Mouse (Mus musculus) c-Kit-positive CD71-positive TER-119-positive erythroid progenitor cells, embryonic 14.5 days (primary cell): ENCODE results near the gene Vps26a.
"Not testable (repeated sequence)": the region's sequence is repeated elsewhere in the genome, so short reads cannot be mapped to it uniquely, and the experiment has no call there.

Source experiments
- DNase-seq: peaks from one replicate; pipeline ENCODE4 v3.0.0-alpha.2; 2013; ENCODE audit warnings: low spot score

Gene Vps26a

GRCm38 (mm10) chr10:62500916-62501615, 14.5 kb upstream of the Vps26a start:
- no peak for DNase-seq

GRCm38 (mm10) chr10:62500088-62500915, 13.7 kb upstream of the Vps26a start:
- peak; percentile 77 for DNase-seq

GRCm38 (mm10) chr10:62491681-62492080, 5.1 kb upstream of the Vps26a start:
- not testable (repeated sequence) for DNase-seq

- peak; percentile 53 for DNase-seq
Measured at GRCm38 (mm10) chr10:62488266-62488665, 1.7 kb upstream of the Vps26a start.

GRCm38 (mm10) chr10:62485878-62486582, 575 bp downstream of the Vps26a start:
- DNase-seq = peak; percentile 62

- no peak for DNase-seq
Measured at GRCm38 (mm10) chr10:62481108-62481852, 5.3 kb downstream of the Vps26a start.

- no peak for DNase-seq
Measured at GRCm38 (mm10) chr10:62476980-62477379, 9.6 kb downstream of the Vps26a start.

- no peak for DNase-seq
Measured at GRCm38 (mm10) chr10:62474944-62475343, 11.7 kb downstream of the Vps26a start.

- DNase-seq = no peak
Measured at GRCm38 (mm10) chr10:62471105-62471504, 15.5 kb downstream of the Vps26a start.

- no peak for DNase-seq
Measured at GRCm38 (mm10) chr10:62469736-62470135, 16.9 kb downstream of the Vps26a start.

GRCm38 (mm10) chr10:62461321-62461720, 25.3 kb downstream of the Vps26a start:
- DNase-seq = no peak

- not testable (repeated sequence) for DNase-seq
Measured at GRCm38 (mm10) chr10:62452001-62452400, 34.6 kb downstream of the Vps26a start.

GRCm38 (mm10) chr10:62450280-62450640, 36.3 kb downstream of the Vps26a start:
- DNase-seq = no peak

- DNase-seq = peak; percentile 87
Measured at GRCm38 (mm10) chr10:62449364-62450279, 37.0 kb downstream of the Vps26a start, which contains the start of the genes 4930507D05Rik and Supv3l1. Gene 4930507D05Rik (plus strand): TSS chr10:62449489. Gene Supv3l1 (minus strand): TSS chr10:62449738.

- no peak for DNase-seq
Measured at GRCm38 (mm10) chr10:62430427-62430826, 56.2 kb downstream of the Vps26a start.

- DNase-seq = no peak
Measured at GRCm38 (mm10) chr10:62425081-62425871, 61.3 kb downstream of the Vps26a start.

- DNase-seq = no peak
Measured at GRCm38 (mm10) chr10:62422255-62422654, 64.3 kb downstream of the Vps26a start, which contains the start of gene Hkdc1. Gene Hkdc1 (minus strand): TSS chr10:62422491.

- DNase-seq = no peak
Measured at GRCm38 (mm10) chr10:62421127-62421526, 65.5 kb downstream of the Vps26a start.

- DNase-seq = no peak
Measured at GRCm38 (mm10) chr10:62420399-62420798, 66.2 kb downstream of the Vps26a start.

- DNase-seq = no peak
Measured at GRCm38 (mm10) chr10:62419422-62419821, 67.2 kb downstream of the Vps26a start.
